Mouse (Mus musculus): ENCODE results near the gene Trim66. TPM values are rescaled to one million over a fixed set of nuclear protein-coding genes. Genes with fewer than 3 reads are reported as not detected.

Gene Trim66
- polyA plus RNA-seq, 1 experiment from 2014 or later = not detected

DNA sequence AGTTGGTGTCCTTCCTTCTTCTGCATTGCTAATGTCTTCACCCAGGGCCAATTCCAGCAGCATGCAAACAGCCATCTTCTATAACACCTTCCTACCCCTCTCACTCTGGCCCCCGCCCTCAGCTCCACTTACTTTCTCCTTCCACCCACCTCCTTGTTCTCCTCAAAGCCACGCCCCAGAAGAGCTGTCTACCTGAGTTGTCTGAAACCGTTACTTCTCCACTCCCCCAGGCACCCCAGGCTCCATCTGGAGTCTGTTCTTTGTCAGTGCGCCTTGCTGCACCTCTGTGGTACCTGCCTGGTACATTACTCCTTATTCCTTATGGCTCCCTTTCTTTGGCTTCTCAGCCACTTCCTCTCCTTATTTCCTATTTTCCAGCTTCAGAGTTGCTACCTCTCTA, 25.2 kb upstream of the Trim66 start:
- Histone ChIP-seq H3K27me3 (replicated peaks) (no peaks in the 10 kb centered on the region), H3K4me3 (no peak overlapping the region), H3K9ac (no peak overlapping the region), H3K4me1 (peaks cover 35% of the 10 kb centered on the region), H3K9me3 (no peaks in the 10 kb centered on the region), H3K4me2 (no peak overlapping the region), H3K36me3 (peaks cover 89% of the 10 kb centered on the region), H3K27ac (replicated peaks) (no peak overlapping the region)
- 75% methylated on average over 4 of the region's 4 CpGs for WGBS
- ATAC-seq (ENCODE audit: extremely low read depth, insufficient number of reproducible peaks, low FRiP score, low TSS enrichment) = no peak

DNA sequence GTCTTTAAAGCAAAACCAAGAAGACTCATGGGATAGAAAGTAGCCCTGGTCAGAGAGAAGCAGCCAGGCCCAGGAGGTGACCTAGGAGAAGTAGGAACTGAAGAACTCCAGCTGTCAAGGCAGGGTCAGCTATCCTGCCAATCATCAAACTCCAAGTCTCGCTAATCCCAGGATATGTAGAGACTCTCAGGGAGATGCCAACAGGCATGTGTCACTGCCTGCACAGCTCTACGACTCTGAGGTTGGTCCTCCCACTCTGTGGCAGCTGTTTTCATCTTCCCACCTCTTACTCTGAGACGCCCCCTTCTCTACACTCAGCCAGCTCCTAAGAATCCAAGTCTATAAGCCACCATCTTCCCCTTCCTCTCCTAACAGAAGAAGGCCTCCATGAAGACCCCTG, 24.8 kb upstream of the Trim66 start:
- Histone ChIP-seq H3K4me1 (peaks cover 35% of the 10 kb centered on the region), H3K27me3 (replicated peaks) (no peaks in the 10 kb centered on the region), H3K9me3 (no peaks in the 10 kb centered on the region), H3K9ac (no peak overlapping the region), H3K4me3 (no peak overlapping the region), H3K4me2 (no peak overlapping the region), H3K36me3 (peaks cover 89% of the 10 kb centered on the region), H3K27ac (replicated peaks) (no peak overlapping the region)
- 46% methylated on average over 3 of the region's 3 CpGs for WGBS
- no peak for ATAC-seq (ENCODE audit: extremely low read depth, insufficient number of reproducible peaks, low FRiP score, low TSS enrichment)

DNA sequence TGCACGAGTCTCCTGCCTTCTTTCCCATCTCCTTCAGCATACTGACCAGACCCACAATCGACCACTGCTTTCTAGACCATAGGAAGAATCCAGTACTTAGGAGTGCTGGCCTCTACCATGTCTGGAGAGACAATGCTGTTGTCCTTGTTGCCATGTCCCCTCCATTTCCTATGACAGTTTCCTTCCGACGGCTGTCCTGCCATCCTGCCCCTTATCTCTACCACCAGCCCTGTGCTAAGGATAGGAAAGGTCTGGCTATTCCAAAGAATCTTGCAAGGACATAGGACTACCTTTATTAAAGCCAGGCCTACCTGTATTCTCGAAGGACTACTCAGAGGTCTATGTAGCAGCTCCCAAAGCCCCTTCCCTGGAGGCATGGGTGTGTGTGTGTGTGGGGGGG, 23.6 kb upstream of the Trim66 start:
- 0 out of 2 replicates have a peak overlapping the region, but pooled peaks have one; percentile 3 for H3K27ac ChIP-seq (replicated peaks)

DNA sequence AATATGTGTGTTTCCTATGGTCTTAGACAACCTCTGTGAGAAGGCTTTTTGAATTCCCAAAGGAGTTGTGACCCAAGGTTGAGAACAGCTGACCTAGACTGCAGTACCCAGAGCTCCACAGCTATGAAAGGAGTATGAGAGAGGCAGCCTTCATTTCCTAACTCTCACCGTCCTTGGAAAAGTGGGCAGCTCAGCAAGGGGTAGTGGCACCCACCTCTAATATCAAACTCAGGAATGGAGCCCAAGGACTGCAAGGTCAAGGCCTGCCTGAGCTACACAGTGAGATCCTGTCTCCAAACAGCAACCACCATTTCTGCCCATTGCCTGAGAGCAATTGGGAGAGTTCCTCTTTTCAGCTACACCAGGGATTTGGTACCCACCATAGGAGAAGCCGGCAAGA, 21.8 kb upstream of the Trim66 start:
- peaks cover 93% of the 10 kb centered on the region for H3K36me3 ChIP-seq
- no peak overlapping the region for H3K27ac ChIP-seq (replicated peaks)
- no peaks in the 10 kb centered on the region for H3K27me3 ChIP-seq (replicated peaks)
- H3K9ac ChIP-seq = no peak overlapping the region
- no peak overlapping the region for H3K4me3 ChIP-seq
- 69% methylated on average over 2 of the region's 2 CpGs for WGBS
- ATAC-seq (ENCODE audit: extremely low read depth, insufficient number of reproducible peaks, low FRiP score, low TSS enrichment) = no peak
- H3K4me1 ChIP-seq = peaks cover 32% of the 10 kb centered on the region
- H3K9me3 ChIP-seq = no peaks in the 10 kb centered on the region
- no peak overlapping the region for H3K4me2 ChIP-seq

More for the DNA sequence above, 23.6 kb upstream of the Trim66 start:
- no peak for ATAC-seq (ENCODE audit: extremely low read depth, insufficient number of reproducible peaks, low FRiP score, low TSS enrichment)
- peaks cover 91% of the 10 kb centered on the region for H3K36me3 ChIP-seq
- no peaks in the 10 kb centered on the region for H3K27me3 ChIP-seq (replicated peaks)
- H3K9me3 ChIP-seq = no peaks in the 10 kb centered on the region
- WGBS = 47% methylated on average over 5 of the region's 5 CpGs
- H3K4me2 ChIP-seq = no peak overlapping the region
- H3K4me1 ChIP-seq = peaks cover 27% of the 10 kb centered on the region
- H3K9ac ChIP-seq = no peak overlapping the region
- no peak overlapping the region for H3K4me3 ChIP-seq

DNA sequence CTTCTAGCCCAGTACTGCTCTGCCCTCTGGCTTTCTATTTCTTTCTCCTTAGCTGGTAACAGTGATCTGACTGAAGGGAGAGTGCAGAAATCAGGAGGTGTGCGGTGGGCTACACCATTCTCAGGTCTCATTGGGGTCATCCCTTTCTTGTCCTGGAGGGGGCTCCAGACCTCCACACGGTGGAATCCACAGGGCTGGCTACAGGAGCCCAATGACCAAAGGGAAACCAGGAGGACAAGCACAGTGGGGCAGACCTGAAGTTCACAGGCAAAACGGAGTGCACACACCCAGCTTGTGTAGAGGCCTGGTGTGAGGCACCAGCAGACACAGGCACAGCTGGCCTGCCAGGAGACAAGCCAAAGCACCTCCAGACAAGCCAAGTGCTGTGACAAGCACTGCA, 20.4 kb upstream of the Trim66 start:
- WGBS = 12% methylated on average over 3 of the region's 3 CpGs
- Histone ChIP-seq H3K36me3 (peaks cover 93% of the 10 kb centered on the region), H3K27ac (replicated peaks) (no peak overlapping the region), H3K4me3 (no peak overlapping the region), H3K27me3 (replicated peaks) (no peaks in the 10 kb centered on the region), H3K4me2 (no peak overlapping the region), H3K4me1 (peaks cover 32% of the 10 kb centered on the region), H3K9ac (no peak overlapping the region), H3K9me3 (no peaks in the 10 kb centered on the region)
- ATAC-seq (ENCODE audit: extremely low read depth, insufficient number of reproducible peaks, low FRiP score, low TSS enrichment) = no peak

DNA sequence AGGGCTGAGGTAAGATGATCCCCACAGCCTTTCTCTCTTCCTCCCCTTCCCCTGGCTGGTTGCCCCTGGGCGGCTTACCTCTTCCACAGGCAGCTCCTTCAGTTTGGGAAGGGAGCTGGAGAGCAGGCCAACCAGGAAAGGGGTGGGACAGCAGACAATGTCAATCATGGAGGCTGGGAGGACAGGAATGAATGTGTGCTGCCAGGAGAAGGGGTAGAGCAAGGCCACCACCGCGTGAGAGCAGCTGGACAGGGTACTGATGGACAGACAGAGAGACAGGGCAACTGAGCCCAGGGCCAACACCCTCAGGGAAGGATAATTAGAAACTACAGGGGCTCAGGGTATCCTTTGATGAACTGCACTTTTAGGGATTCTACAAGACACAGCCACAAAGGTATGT, 19.6 kb upstream of the Trim66 start:
- no peak overlapping the region for H3K9ac ChIP-seq
- no peak overlapping the region for H3K4me2 ChIP-seq
- no peak overlapping the region for H3K27ac ChIP-seq (replicated peaks)
- H3K36me3 ChIP-seq = peaks cover 93% of the 10 kb centered on the region
- H3K4me1 ChIP-seq = peaks cover 32% of the 10 kb centered on the region
- no peaks in the 10 kb centered on the region for H3K9me3 ChIP-seq
- ATAC-seq (ENCODE audit: extremely low read depth, insufficient number of reproducible peaks, low FRiP score, low TSS enrichment) = no peak
- H3K4me3 ChIP-seq = no peak overlapping the region
- WGBS = 55% methylated on average over 3 of the region's 3 CpGs
- no peaks in the 10 kb centered on the region for H3K27me3 ChIP-seq (replicated peaks)

DNA sequence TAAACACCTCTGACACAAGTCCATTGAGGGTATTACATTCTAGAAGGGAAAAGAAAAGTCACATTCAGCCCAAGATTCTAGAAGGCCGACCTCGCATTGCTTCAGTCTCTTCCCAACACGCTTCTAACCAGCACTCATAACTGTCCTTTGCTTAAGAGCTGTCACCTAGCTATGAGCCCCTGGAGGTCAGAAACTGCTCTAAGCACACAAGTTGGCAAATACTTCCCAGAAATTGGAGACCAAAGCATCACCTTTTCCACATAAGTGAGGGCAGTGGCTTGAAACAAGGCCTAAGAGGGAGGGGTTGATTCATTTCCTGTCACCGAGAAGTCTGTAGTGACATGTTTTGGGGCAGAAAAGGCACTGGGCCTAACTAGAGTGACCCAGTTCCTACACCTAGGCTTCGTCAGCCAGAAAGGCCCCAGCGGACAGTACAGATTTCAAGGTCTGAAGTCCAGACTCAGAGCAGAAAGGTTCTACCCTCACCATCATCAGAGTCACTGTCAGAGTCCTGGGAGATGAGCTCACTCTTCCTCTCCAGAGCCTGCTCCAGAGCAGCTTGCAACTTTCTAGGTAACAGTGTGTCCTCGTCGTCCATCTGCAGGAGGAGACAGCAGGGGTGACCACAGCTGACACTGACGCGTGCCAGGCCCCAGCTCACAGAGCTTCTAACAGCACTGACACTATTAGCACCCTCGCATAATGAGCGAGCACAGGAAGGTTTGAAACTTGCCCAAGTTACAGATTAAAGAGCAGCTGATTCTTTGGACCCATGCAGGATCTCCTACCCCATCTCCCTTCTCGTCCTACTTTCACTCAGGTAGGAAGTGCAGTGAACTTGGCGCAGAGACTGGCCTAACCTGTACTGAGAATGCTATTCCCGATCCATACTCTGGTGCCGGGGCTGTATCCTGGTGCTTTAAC, 18.1 kb upstream of the Trim66 start:
- no peak for ATAC-seq (ENCODE audit: extremely low read depth, insufficient number of reproducible peaks, low FRiP score, low TSS enrichment)
- peaks cover 93% of the 10 kb centered on the region for H3K36me3 ChIP-seq
- no peaks in the 10 kb centered on the region for H3K27me3 ChIP-seq (replicated peaks)
- H3K27ac ChIP-seq (replicated peaks) = peak overlapping the region; percentile 55
- H3K4me1 ChIP-seq = peaks cover 31% of the 10 kb centered on the region
- H3K4me2 ChIP-seq = no peak overlapping the region
- no peak overlapping the region for H3K4me3 ChIP-seq
- H3K9me3 ChIP-seq = no peaks in the 10 kb centered on the region
- 56% methylated on average over 16 of the region's 16 CpGs for WGBS
- H3K9ac ChIP-seq = peak overlapping the region; percentile 50; the same call in 1 of the 2 replicates

DNA sequence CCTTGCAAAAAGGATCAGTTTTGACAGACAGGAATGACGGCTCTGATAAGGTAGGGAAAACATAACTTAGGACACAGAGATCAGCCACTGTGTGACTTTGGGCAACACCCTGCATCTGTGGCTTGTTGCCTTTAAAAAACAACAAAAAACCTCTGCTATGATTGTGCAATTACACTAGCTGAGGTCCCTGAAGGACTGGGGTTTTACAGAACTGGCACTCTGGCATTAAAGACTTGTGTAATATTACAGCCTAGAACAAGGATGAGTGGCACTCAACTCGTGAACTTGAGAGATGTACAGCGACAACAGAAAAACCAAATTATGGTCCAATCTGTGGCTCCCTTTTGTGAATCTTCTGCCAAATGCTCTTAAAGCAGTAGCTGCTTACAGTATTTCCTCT, 16.8 kb upstream of the Trim66 start:
- 83% methylated on average over 3 of the region's 3 CpGs for WGBS
- ATAC-seq (ENCODE audit: extremely low read depth, insufficient number of reproducible peaks, low FRiP score, low TSS enrichment) = no peak
- H3K4me2 ChIP-seq = no peak overlapping the region
- no peaks in the 10 kb centered on the region for H3K9me3 ChIP-seq
- H3K27me3 ChIP-seq (replicated peaks) = no peaks in the 10 kb centered on the region
- H3K9ac ChIP-seq = no peak overlapping the region
- peak overlapping the region; percentile 55 for H3K27ac ChIP-seq (replicated peaks)
- H3K4me3 ChIP-seq = no peak overlapping the region
- H3K4me1 ChIP-seq = peaks cover 42% of the 10 kb centered on the region
- peaks cover 93% of the 10 kb centered on the region for H3K36me3 ChIP-seq

DNA sequence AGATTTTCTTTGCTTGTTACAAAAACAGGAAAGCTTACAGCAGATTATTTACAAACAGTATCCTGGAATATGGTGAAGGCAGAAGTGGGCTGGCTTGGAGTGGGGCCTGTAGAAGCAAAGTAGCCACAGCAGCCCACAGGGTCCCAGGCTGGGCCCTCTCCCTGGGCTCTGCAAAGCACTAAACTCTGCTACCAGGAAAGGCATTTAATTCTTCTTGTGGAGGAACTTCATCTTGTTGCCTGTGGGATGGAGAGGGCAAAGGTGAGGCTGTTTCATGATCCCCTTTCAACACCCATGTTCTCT, 16.5 kb upstream of the Trim66 start:
- H3K27me3 ChIP-seq (replicated peaks) = no peaks in the 10 kb centered on the region
- H3K9ac ChIP-seq = 0 out of 2 replicates have a peak overlapping the region, but pooled peaks have one; percentile 19
- H3K9me3 ChIP-seq = no peaks in the 10 kb centered on the region
- ATAC-seq (ENCODE audit: extremely low read depth, insufficient number of reproducible peaks, low FRiP score, low TSS enrichment) = no peak
- no peak overlapping the region for H3K4me3 ChIP-seq
- peaks cover 89% of the 10 kb centered on the region for H3K36me3 ChIP-seq
- H3K4me2 ChIP-seq = no peak overlapping the region
- peaks cover 43% of the 10 kb centered on the region for H3K4me1 ChIP-seq
- peak overlapping the region; percentile 55; the same call in 1 of the 2 replicates for H3K27ac ChIP-seq (replicated peaks)

DNA sequence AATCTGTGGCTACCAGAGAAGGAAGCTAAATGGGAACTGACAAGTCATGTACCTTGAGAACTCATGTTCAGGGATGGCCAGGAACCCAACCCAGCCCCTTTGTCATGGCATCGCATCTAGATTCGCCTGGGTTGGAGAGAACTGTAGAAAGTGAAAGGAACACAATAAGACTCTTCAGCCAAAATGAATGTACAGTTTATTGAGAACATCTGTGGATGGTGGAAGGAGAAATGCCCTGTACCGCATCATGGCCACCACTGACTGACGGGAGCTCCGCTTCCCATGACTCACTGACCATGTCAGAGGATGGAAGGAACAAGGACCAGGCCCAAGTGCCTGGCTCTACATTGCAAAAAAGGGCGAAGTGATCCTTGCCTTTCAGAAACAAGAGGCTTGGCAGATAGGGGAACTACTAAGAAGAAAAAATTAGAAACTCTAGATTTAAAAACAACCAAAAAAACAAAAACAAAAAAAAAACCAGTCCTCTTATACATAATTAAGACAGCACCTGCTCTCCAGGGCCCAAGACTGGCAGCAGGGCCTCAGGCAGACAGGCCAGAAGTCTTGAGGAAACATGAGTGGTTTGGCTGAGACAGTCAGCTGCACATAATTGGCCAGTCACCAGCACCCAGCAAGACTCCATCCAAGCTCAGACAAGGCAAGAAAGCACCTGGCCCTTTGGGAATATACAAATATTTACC, 16.0 kb upstream of the Trim66 start:
- Histone ChIP-seq H3K9ac (0 out of 2 replicates have a peak overlapping the region, but pooled peaks have one; percentile 19), H3K4me1 (peaks cover 43% of the 10 kb centered on the region), H3K9me3 (no peaks in the 10 kb centered on the region), H3K36me3 (peaks cover 86% of the 10 kb centered on the region), H3K27me3 (replicated peaks) (no peaks in the 10 kb centered on the region), H3K27ac (replicated peaks) (peak overlapping the region; percentile 55; the same call in 1 of the 2 replicates), H3K4me2 (no peak overlapping the region), H3K4me3 (no peak overlapping the region)
- 69% methylated on average over 6 of the region's 6 CpGs for WGBS
- no peak for ATAC-seq (ENCODE audit: extremely low read depth, insufficient number of reproducible peaks, low FRiP score, low TSS enrichment)

DNA sequence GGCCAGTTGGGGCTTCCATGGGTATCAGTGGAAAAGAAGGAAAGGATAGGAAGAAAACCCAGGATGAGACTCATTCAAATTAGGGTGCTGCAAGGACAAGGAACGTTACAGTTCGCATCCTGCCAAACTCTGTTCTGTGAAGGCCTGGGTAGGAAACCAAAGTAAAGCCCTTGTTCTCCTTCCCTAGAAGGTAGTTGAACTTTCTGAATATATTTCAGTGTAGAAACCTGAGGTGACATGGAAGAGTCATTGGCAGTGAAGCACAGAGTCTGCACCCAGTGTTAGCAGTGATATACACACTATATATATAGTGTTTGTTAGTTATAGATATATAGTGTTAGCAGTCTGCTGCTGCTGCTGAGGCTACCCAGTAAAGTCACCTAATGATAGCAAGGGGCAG, 15.4 kb upstream of the Trim66 start:
- H3K9ac ChIP-seq = no peak overlapping the region
- H3K9me3 ChIP-seq = no peaks in the 10 kb centered on the region
- H3K4me2 ChIP-seq = no peak overlapping the region
- no peak overlapping the region for H3K27ac ChIP-seq (replicated peaks)
- no peak overlapping the region for H3K4me3 ChIP-seq
- WGBS = 64% methylated on average over 2 of the region's 2 CpGs
- no peaks in the 10 kb centered on the region for H3K27me3 ChIP-seq (replicated peaks)
- no peak for ATAC-seq (ENCODE audit: extremely low read depth, insufficient number of reproducible peaks, low FRiP score, low TSS enrichment)
- H3K36me3 ChIP-seq = peaks cover 85% of the 10 kb centered on the region
- peaks cover 38% of the 10 kb centered on the region for H3K4me1 ChIP-seq
